Mouse (Mus musculus): ENCODE measurements around the gene Il25.
"Not testable (repeated sequence)": the region's sequence is repeated elsewhere in the genome, so short reads cannot be mapped to it uniquely, and the experiment has no call there.

DNA sequence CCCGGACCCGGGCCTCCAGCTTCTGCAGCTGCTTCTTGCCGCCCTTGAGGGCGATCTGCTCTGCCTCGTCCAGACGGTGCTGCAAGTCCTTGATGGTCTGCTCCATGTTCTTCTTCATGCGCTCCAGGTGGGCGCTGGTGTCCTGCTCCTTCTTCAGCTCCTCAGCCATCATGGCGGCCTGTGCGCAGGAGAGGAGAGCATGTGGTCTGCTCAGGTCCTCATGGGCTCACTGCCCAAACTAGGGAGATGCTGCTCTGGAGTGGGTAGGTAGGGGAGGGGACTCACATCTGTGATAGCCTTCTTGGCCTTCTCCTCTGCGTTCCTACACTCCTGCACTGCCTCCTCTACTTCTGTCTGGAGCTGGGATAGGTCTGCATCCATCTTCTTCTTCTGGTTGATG lies 40.3 kb downstream of the Il25 start:
- not testable (repeated sequence) for TF ChIP-seq EP300, CTCF (IDR thresholded peaks at IDR 0.05; ENCODE audit: low read depth)

All from liver, embryonic 14.5 days (tissue).